Mouse (Mus musculus): Measurements from ENCODE around the gene Cspg4. TPM values are rescaled to one million over a fixed set of nuclear protein-coding genes. Genes with fewer than 3 reads are reported as not detected.

Gene Cspg4
- polyA plus RNA-seq, 1 experiment from 2014 or later, result 7.2 TPM

DNA sequence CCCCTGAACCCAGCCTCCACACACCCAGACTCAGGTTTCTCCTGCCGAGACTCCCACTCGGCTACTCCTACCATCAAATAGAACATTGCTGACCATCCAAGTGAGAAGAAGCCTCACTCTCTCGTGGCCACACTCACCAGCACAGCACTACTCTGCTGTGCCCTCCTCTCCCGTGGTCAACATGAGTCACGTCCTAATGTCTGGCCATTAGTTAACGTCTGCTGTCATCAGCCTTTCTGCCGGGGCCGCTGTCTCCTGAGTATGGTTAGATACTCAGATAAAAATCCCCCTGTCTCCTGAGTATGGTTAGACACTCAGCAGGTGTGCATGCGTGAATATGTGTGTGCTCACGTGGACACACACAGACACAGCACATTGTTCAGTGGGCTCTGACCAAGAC, 5.9 kb downstream of the Cspg4 start:
- WGBS, result 86% methylated on average over 10 of the region's 10 CpGs
- H3K27ac ChIP-seq (ENCODE audit: low read length), result no peak overlapping the region
- no peaks in the 10 kb centered on the region for H3K27me3 ChIP-seq (replicated peaks; ENCODE audit: control insufficient read depth, insufficient read depth, low read length)
- no peaks in the 10 kb centered on the region for H3K36me3 ChIP-seq (ENCODE audit: control insufficient read depth, insufficient read depth)
- no peak for ATAC-seq
- H3K9ac ChIP-seq (replicated peaks; ENCODE audit: low read depth, low read length), result no peak overlapping the region
- H3K4me1 ChIP-seq (replicated peaks; ENCODE audit: control insufficient read depth, insufficient read depth, low read length), result peaks cover 13% of the 10 kb centered on the region
- H3K9me3 ChIP-seq (ENCODE audit: control insufficient read depth, low read length), result no peaks in the 10 kb centered on the region
- H3K4me2 ChIP-seq (ENCODE audit: low read length), result no peak overlapping the region
- no peak overlapping the region for H3K4me3 ChIP-seq (replicated peaks; ENCODE audit: low read length)

DNA sequence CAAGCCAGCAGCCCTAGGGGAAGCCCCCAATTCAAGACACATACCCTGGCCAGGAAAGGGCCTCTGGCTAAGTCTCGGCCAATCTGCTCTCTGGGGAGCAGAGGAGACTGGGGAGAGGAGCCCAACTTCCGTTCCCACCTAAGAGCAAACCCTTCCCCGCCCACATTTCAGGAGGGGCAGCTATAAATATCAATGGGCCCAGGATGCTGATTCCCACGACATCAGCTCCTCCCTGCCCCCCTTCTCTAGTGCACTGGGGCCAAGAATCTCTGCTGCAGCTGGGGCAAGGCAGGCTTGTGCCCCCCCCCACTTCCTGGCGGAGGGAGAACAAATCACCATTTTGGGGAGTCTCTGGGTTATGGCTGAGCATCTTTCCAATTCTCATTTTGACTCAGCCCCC, 6.4 kb downstream of the Cspg4 start:
- H3K4me3 ChIP-seq (replicated peaks; ENCODE audit: low read length), result no peak overlapping the region
- ATAC-seq, result no peak
- no peak overlapping the region for H3K27ac ChIP-seq (ENCODE audit: low read length)
- no peaks in the 10 kb centered on the region for H3K27me3 ChIP-seq (replicated peaks; ENCODE audit: control insufficient read depth, insufficient read depth, low read length)
- H3K9me3 ChIP-seq (ENCODE audit: control insufficient read depth, low read length), result no peaks in the 10 kb centered on the region
- no peak overlapping the region for H3K4me2 ChIP-seq (ENCODE audit: low read length)
- H3K4me1 ChIP-seq (replicated peaks; ENCODE audit: control insufficient read depth, insufficient read depth, low read length), result peaks cover 13% of the 10 kb centered on the region
- WGBS, result 44% methylated on average over 5 of the region's 5 CpGs
- no peak overlapping the region for H3K9ac ChIP-seq (replicated peaks; ENCODE audit: low read depth, low read length)
- H3K36me3 ChIP-seq (ENCODE audit: control insufficient read depth, insufficient read depth), result no peaks in the 10 kb centered on the region

DNA sequence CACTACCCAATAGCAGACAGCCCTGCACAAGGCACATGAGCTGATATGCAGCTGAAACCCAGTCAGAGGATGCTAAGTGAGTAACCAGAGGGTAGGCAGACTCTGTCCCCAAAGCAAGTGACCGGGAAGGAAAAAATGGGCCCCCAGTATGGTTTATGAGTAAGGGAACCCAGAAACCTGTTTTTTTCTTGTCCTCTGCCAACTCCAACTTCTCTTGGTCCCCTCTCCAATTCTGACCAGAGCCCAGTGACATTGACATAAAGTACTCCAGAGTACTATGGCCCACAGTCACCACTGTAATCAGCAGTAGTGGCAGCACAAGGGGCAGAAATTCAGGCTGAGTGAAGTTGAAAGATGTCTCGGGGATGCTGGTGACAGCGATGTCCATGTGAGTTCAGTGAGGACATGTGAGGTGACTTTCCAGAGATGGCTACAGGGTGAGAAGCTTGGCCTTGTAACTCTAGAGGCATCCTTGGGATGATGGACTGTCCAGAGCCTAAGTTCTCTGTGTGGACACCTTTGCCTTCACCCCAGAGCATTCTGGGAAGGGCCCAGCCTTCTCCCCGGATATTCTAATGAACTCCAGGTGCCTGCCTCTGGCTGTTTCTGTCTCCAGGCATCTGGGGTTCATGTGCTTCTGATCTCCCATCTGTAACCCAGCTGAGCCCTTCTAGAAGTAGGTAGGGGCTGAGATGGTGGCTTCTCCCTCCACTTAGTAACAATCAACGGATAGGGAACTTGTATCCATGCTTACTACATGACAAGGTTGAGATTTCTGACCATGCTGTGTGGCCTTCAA, 7.5 kb downstream of the Cspg4 start:
- WGBS, result 81% methylated on average over 5 of the region's 5 CpGs
- no peaks in the 10 kb centered on the region for H3K36me3 ChIP-seq (ENCODE audit: control insufficient read depth, insufficient read depth)
- ATAC-seq, result no peak

DNA sequence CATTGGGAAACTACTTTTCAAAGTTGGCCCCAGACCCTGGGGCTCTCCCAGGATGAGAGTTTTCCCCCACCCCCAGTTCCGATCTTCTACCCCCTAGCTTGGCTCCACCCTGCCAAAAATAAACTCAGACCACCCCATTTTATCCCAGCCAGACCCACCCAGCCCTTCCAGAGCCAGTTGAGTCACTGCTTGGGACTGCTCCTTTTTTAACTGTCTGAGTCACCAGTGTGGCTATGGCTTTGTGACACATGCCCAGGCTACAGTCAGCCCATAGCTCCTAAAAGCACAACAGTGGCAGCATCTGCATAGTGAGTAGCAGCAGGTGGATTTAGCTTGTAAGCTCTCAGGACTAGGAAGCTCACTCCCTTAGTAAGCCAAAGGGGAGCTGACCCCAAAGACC, 8.3 kb downstream of the Cspg4 start:
- Histone ChIP-seq H3K4me3 (replicated peaks; ENCODE audit: low read length) (no peak overlapping the region), H3K27ac (ENCODE audit: low read length) (no peak overlapping the region), H3K9ac (replicated peaks; ENCODE audit: low read depth, low read length) (no peak overlapping the region), H3K4me1 (replicated peaks; ENCODE audit: control insufficient read depth, insufficient read depth, low read length) (peaks cover 10% of the 10 kb centered on the region), H3K36me3 (ENCODE audit: control insufficient read depth, insufficient read depth) (no peaks in the 10 kb centered on the region), H3K4me2 (ENCODE audit: low read length) (no peak overlapping the region), H3K27me3 (replicated peaks; ENCODE audit: control insufficient read depth, insufficient read depth, low read length) (no peaks in the 10 kb centered on the region), H3K9me3 (ENCODE audit: control insufficient read depth, low read length) (no peaks in the 10 kb centered on the region)
- ATAC-seq, result no peak
- 71% methylated on average over 1 of the region's 1 CpGs for WGBS

More for the DNA sequence above, 7.5 kb downstream of the Cspg4 start:
- no peak overlapping the region for H3K4me2 ChIP-seq (ENCODE audit: low read length)
- H3K4me1 ChIP-seq (replicated peaks; ENCODE audit: control insufficient read depth, insufficient read depth, low read length), result peaks cover 13% of the 10 kb centered on the region
- H3K9ac ChIP-seq (replicated peaks; ENCODE audit: low read depth, low read length), result no peak overlapping the region
- H3K9me3 ChIP-seq (ENCODE audit: control insufficient read depth, low read length), result no peaks in the 10 kb centered on the region
- H3K27ac ChIP-seq (ENCODE audit: low read length), result no peak overlapping the region
- no peaks in the 10 kb centered on the region for H3K27me3 ChIP-seq (replicated peaks; ENCODE audit: control insufficient read depth, insufficient read depth, low read length)
- H3K4me3 ChIP-seq (replicated peaks; ENCODE audit: low read length), result no peak overlapping the region

DNA sequence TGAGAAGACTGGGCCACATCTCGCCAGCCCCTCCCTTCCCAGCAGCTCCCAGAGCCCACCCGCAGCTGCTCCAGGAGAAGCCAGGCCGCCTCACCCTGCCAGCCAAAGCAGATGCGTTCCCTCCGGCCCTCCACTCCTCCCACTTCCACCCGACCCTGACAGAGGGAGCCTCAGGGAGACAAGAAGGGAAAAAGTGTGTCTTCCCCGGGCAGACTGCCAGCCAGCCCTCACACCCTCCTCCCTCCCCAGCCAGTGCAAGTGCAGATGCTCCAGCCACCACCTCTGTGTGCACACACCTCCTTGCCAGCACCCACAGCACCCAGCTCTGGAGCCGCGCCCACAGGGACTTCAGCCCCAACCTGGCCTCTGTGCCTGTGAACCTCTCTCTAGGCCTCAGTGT, 12.0 kb downstream of the Cspg4 start:
- peak; percentile 61 for ATAC-seq
- WGBS, result 41% methylated on average over 9 of the region's 9 CpGs

DNA sequence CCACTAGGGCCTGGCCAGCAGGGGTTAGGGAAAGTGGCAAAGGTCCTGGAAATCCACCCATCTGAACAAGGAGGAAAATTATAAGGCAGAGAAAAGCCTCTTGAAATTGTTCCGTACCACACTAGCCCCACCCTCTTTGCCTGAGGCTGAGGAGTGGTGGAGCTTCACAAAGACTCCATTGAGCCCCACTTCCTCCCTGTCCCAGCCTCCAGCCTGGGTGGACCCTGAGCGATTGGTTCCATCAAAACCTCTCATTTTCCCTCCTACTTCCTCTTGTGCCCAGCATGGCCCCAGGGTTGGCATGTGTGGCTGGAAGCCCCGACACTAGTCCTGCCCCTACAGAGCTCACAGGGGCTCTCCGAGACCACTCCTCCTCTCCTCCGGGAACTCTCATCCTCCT, 12.5 kb downstream of the Cspg4 start:
- H3K27ac ChIP-seq (ENCODE audit: low read length), result no peak overlapping the region
- H3K27me3 ChIP-seq (replicated peaks; ENCODE audit: control insufficient read depth, insufficient read depth, low read length), result no peaks in the 10 kb centered on the region
- no peak overlapping the region for H3K4me2 ChIP-seq (ENCODE audit: low read length)
- no peak overlapping the region for H3K9ac ChIP-seq (replicated peaks; ENCODE audit: low read depth, low read length)
- H3K9me3 ChIP-seq (ENCODE audit: control insufficient read depth, low read length), result no peaks in the 10 kb centered on the region
- no peak overlapping the region for H3K4me3 ChIP-seq (replicated peaks; ENCODE audit: low read length)
- no peaks in the 10 kb centered on the region for H3K36me3 ChIP-seq (ENCODE audit: control insufficient read depth, insufficient read depth)
- 75% methylated on average over 5 of the region's 5 CpGs for WGBS
- ATAC-seq, result no peak
- H3K4me1 ChIP-seq (replicated peaks; ENCODE audit: control insufficient read depth, insufficient read depth, low read length), result no peaks in the 10 kb centered on the region; the same call in 1 of the 2 replicates

More for the DNA sequence above, 12.0 kb downstream of the Cspg4 start:
- no peak overlapping the region for H3K9ac ChIP-seq (replicated peaks; ENCODE audit: low read depth, low read length)
- H3K4me1 ChIP-seq (replicated peaks; ENCODE audit: control insufficient read depth, insufficient read depth, low read length), result no peaks in the 10 kb centered on the region; the same call in 1 of the 2 replicates
- H3K27me3 ChIP-seq (replicated peaks; ENCODE audit: control insufficient read depth, insufficient read depth, low read length), result no peaks in the 10 kb centered on the region
- no peaks in the 10 kb centered on the region for H3K36me3 ChIP-seq (ENCODE audit: control insufficient read depth, insufficient read depth)
- H3K4me3 ChIP-seq (replicated peaks; ENCODE audit: low read length), result no peak overlapping the region
- no peaks in the 10 kb centered on the region for H3K9me3 ChIP-seq (ENCODE audit: control insufficient read depth, low read length)
- H3K4me2 ChIP-seq (ENCODE audit: low read length), result no peak overlapping the region
- H3K27ac ChIP-seq (ENCODE audit: low read length), result no peak overlapping the region

DNA sequence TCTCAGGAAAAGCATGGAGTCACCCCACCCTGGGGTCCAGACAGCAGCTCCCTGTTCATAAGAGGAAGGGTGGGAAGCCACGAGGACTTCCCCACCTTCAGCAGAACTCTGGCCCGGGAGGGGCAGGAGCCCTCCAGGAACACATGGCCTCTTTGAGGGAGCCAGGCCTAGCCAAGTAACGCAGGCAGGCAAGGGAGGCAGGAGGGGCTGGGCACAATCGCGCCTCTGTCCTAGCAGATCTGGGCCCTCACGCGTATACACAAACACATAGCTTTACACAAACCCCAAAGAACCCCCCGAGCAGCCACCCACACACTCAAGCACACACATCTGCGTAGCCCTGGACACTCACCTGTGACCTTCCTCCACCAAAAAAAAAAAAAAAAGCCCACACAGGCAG, 16.0 kb downstream of the Cspg4 start:
- no peaks in the 10 kb centered on the region for H3K9me3 ChIP-seq (ENCODE audit: control insufficient read depth, low read length)
- no peaks in the 10 kb centered on the region for H3K27me3 ChIP-seq (replicated peaks; ENCODE audit: control insufficient read depth, insufficient read depth, low read length)
- H3K4me2 ChIP-seq (ENCODE audit: low read length), result no peak overlapping the region
- peak; percentile 32; the same call in 1 of the 2 replicates for ATAC-seq
- H3K36me3 ChIP-seq (ENCODE audit: control insufficient read depth, insufficient read depth), result no peaks in the 10 kb centered on the region
- H3K4me1 ChIP-seq (replicated peaks; ENCODE audit: control insufficient read depth, insufficient read depth, low read length), result no peaks in the 10 kb centered on the region; the same call in 1 of the 2 replicates
- 66% methylated on average over 9 of the region's 9 CpGs for WGBS
- no peak overlapping the region for H3K9ac ChIP-seq (replicated peaks; ENCODE audit: low read depth, low read length)
- H3K27ac ChIP-seq (ENCODE audit: low read length), result no peak overlapping the region
- no peak overlapping the region for H3K4me3 ChIP-seq (replicated peaks; ENCODE audit: low read length)

DNA sequence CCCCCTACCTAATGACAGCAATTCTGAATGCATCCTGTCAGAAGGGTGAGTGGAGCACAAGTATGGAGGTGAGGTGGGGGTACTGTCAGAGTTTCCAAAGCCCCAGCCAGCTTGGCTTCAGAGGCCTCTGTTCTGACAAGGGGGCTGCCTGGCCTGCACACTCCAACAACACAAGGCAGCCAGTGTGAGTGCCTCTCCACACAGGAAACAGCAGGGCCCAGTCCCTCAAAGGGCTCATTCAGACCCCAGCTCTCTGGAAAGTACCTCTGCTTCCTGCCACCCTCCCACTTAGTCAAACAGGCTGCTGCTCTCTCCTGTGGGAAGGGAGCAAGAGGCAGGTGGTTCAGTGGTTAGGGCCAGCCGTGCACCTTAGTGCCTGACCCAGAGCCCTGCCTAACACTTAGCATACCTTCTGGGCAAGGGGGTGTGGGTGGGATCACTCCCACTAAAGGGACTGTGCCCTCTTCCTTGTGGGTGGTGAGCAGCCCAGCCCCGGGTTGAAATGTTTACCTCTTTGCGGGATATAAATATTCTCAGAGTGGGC, 16.8 kb downstream of the Cspg4 start:
- no peak overlapping the region for H3K4me3 ChIP-seq (replicated peaks; ENCODE audit: low read length)
- no peak overlapping the region for H3K27ac ChIP-seq (ENCODE audit: low read length)
- H3K27me3 ChIP-seq (replicated peaks; ENCODE audit: control insufficient read depth, insufficient read depth, low read length), result no peaks in the 10 kb centered on the region
- H3K9ac ChIP-seq (replicated peaks; ENCODE audit: low read depth, low read length), result no peak overlapping the region
- ATAC-seq, result peak; percentile 48; the same call in 1 of the 2 replicates
- H3K9me3 ChIP-seq (ENCODE audit: control insufficient read depth, low read length), result no peaks in the 10 kb centered on the region
- no peaks in the 10 kb centered on the region; the same call in 1 of the 2 replicates for H3K4me1 ChIP-seq (replicated peaks; ENCODE audit: control insufficient read depth, insufficient read depth, low read length)
- 85% methylated on average over 3 of the region's 3 CpGs for WGBS
- H3K4me2 ChIP-seq (ENCODE audit: low read length), result no peak overlapping the region
- no peaks in the 10 kb centered on the region for H3K36me3 ChIP-seq (ENCODE audit: control insufficient read depth, insufficient read depth)

DNA sequence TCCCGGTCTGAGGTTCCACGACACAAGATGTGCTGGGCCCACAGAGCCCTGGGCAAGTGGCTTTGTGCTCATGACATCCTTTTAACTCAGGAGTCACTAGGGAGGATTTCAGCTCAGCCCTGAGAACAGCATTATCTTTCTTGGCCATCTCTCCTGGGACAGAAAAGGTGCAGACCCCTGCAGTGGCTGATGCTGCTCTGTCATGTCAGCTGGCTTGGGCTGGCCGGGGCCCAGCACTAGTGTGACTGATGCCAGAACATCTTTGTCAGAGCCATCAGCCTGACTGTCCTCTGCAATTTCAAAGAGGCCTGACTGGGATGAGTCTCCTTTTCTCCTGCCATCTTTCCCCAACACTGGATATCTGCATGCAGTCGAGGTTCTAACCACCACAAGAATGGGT, 17.4 kb downstream of the Cspg4 start:
- WGBS, result 65% methylated on average over 4 of the region's 4 CpGs

More for the DNA sequence above, 17.4 kb downstream of the Cspg4 start:
- no peak overlapping the region for H3K27ac ChIP-seq (ENCODE audit: low read length)
- H3K27me3 ChIP-seq (replicated peaks; ENCODE audit: control insufficient read depth, insufficient read depth, low read length), result no peaks in the 10 kb centered on the region
- H3K36me3 ChIP-seq (ENCODE audit: control insufficient read depth, insufficient read depth), result no peaks in the 10 kb centered on the region
- no peak overlapping the region for H3K4me3 ChIP-seq (replicated peaks; ENCODE audit: low read length)
- no peak overlapping the region for H3K9ac ChIP-seq (replicated peaks; ENCODE audit: low read depth, low read length)
- no peaks in the 10 kb centered on the region for H3K4me1 ChIP-seq (replicated peaks; ENCODE audit: control insufficient read depth, insufficient read depth, low read length)
- no peak overlapping the region for H3K4me2 ChIP-seq (ENCODE audit: low read length)
- no peak for ATAC-seq
- no peaks in the 10 kb centered on the region for H3K9me3 ChIP-seq (ENCODE audit: control insufficient read depth, low read length)
